Mouse (Mus musculus): ENCODE results near the gene Golgb1.

Gene Golgb1

DNA sequence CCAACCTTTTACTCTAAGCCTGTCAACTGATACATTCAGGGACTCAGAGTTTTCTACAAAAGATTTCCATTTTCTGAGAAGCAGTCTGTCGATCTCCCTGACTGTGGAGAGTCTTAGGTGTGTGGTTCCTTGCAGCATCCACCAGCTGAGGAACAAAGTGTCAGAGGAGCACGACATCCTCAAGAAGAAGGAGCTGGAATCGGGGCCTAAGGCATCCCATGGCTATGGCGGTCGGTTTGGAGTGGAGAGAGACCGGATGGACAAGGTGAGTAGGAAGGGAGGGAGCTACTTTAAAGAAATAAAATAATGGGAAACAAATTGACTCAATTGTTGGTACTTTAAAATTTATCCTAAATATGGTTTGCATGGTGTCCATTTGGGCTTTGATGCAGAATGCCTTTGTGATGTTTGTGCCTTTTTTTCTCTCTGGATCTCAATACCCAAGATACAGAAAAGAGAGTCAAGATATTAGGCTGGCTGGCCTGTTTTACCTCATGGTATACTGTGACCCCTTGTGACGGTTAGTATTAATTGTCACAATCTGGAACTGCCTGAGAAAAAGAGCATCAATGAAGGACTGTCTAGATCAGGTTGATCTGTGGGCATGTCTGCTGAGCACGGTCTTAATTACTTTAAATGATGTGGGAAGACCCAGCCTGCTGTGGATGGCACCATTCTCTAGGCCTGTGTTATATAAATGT lies 71.7 kb downstream of the Golgb1 start:
- DNase-seq, result no peak

GRCm38 (mm10) chr16:36947646-36948197 lies 72.8 kb downstream of the Golgb1 start:
- no peak for DNase-seq

- no peak for DNase-seq
Observed at GRCm38 (mm10) chr16:36949614-36950336, 74.8 kb downstream of the Golgb1 start.

GRCm38 (mm10) chr16:36951029-36951428 lies 76.1 kb downstream of the Golgb1 start:
- DNase-seq, result no peak

GRCm38 (mm10) chr16:36955106-36955505 lies 80.2 kb downstream of the Golgb1 start:
- DNase-seq, result no peak

DNA sequence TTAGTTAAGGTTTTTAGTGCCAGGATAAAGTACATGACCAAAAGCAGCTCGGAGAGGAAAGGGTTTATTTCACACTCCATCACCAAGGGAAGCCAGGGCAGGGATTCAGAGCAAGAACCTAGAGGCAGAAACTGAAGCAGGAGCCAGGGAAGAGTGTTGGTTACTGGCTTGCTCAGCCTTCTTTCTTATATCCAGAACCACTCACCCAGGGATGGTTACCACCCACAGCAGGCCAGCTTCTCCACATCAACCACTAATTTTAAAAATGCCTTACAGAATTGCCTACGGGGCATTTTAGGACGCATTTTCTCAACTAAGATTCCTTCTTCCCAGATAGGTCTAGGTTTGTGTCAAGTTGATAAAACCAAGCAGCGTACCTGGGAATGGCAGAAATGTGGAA lies 88.5 kb downstream of the Golgb1 start:
- DNase-seq, result no peak

- DNase-seq, result no peak
Observed at GRCm38 (mm10) chr16:36979127-36979526, 104.2 kb downstream of the Golgb1 start.
